Mouse (Mus musculus) midbrain, embryonic 11.5 days (tissue): ENCODE measurements around the gene Rtkn2. TPM values are rescaled to one million over a fixed set of nuclear protein-coding genes. Genes with fewer than 3 reads are reported as not detected.

Experiments used
- ATAC-seq: fragments of 200-750 bp; cut with Nextera tagmentation; 2 replicates; pipeline ENCODE4 v1.8.0; 2017; ENCODE audit warnings: moderate TSS enrichment, moderate library complexity; ENCODE audit not compliant: low FRiP score
- DNase-seq: peaks from one replicate; pipeline ENCODE4 v3.0.0; 2015; ENCODE audit warnings: low spot score; ENCODE audit errors: missing footprints
- H3K27ac ChIP-seq: fragments of 300-500 bp; sonication (generic); 2 replicates; pipeline ENCODE4 v1.5.1; 2014; ENCODE audit warnings: low read depth, low read length
- H3K27me3 ChIP-seq: fragments of 300-500 bp; sonication (generic); 2 replicates; pipeline ENCODE4 v1.6.1; 2014; ENCODE audit warnings: mild to moderate bottlenecking, low read length, moderate library complexity, mixed read lengths; ENCODE audit not compliant: control insufficient read depth, insufficient read depth
- H3K36me3 ChIP-seq: fragments of 300-500 bp; sonication (generic); 2 replicates; pipeline ENCODE4 v1.6.1; 2014; ENCODE audit warnings: mild to moderate bottlenecking, low read length, moderate library complexity, mixed read lengths; ENCODE audit not compliant: control insufficient read depth, insufficient read depth
- H3K4me1 ChIP-seq: fragments of 300-500 bp; sonication (generic); 2 replicates; pipeline ENCODE4 v1.6.1; 2014; ENCODE audit warnings: low read length; ENCODE audit not compliant: control insufficient read depth, insufficient read depth
- H3K4me2 ChIP-seq: fragments of 300-500 bp; sonication (generic); 2 replicates; pipeline ENCODE4 v1.6.1; 2014; ENCODE audit warnings: mild to moderate bottlenecking, moderate library complexity
- H3K4me3 ChIP-seq: fragments of 300-500 bp; sonication (generic); 2 replicates; pipeline ENCODE4 v1.5.1; 2014; ENCODE audit warnings: low read depth, low read length
- H3K9ac ChIP-seq: fragments of 300-500 bp; sonication (generic); 2 replicates; pipeline ENCODE4 v1.6.1; 2014; ENCODE audit warnings: low read length
- H3K9me3 ChIP-seq: fragments of 300-500 bp; sonication (generic); 2 replicates; pipeline ENCODE4 v1.6.1; 2016; ENCODE audit warnings: low read length; ENCODE audit not compliant: control insufficient read depth
- WGBS: fragments of 180-500 bp; shearing (Covaris S2); extraction: QIAGEN DNeasy Blood & Tissue Kit; methylation state at CpG from one replicate; pipeline ENCODE4 v1.1.7; 2014; 5-methylcytosine and 5-hydroxymethylcytosine counted together
- polyA plus RNA-seq: library from polyadenylated mRNA; unstranded; fragments of >200 nt; fragmentation: Nextera tagmentation; extraction: Ambion mirVana; gene quantifications from 2 replicates; pipeline ENCODE4 v1.2.1, GENCODE M21; 2014

Rtkn2 gene
- polyA plus RNA-seq, 1 experiment from 2014 or later = 19.9 TPM

- Histone ChIP-seq H3K27me3 (no peaks in the 10 kb centered on the region), H3K4me1 (no peaks in the 10 kb centered on the region), H3K36me3 (no peaks in the 10 kb centered on the region), H3K27ac (no peak overlapping the region), H3K9ac (no peak overlapping the region), H3K4me3 (no peak overlapping the region), H3K9me3 (no peaks in the 10 kb centered on the region), H3K4me2 (no peak overlapping the region)
- WGBS = 77% methylated on average over 15 of the region's 15 CpGs
- no peak for ATAC-seq
- peak; percentile 82 for DNase-seq
These were observed 110.2 kb downstream of the Rtkn2 start for GRCm38 (mm10) chr10:68089435-68090196.

DNA sequence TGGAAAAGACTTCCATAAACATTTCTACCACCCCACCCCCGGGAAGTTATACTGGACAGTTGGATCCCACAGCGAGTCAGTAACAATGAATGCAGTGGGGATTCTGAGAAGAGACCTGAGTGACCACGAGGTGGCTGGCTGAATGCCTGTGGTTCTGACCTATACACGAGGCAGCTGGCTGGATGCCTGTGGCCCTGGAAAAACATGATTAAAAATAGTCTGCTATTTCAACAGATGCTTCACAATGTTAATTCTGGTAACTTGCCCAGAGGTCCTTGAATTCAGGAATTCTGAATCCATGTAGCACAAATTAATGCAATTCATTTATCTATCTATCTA lies 110.8 kb downstream of the Rtkn2 start:
- ATAC-seq (no peak), DNase-seq (no peak)
- H3K36me3 ChIP-seq = no peaks in the 10 kb centered on the region; the same call in 1 of the 2 replicates
- no peak overlapping the region for H3K9ac ChIP-seq
- no peaks in the 10 kb centered on the region for H3K27me3 ChIP-seq
- H3K27ac ChIP-seq = no peak overlapping the region
- H3K4me3 ChIP-seq = no peak overlapping the region
- H3K4me1 ChIP-seq = no peaks in the 10 kb centered on the region
- WGBS = 90% methylated on average over 4 of the region's 4 CpGs
- H3K4me2 ChIP-seq = no peak overlapping the region
- H3K9me3 ChIP-seq = no peaks in the 10 kb centered on the region

GRCm38 (mm10) chr10:68090544-68090943 lies 111.2 kb downstream of the Rtkn2 start:
- Histone ChIP-seq H3K4me3 (no peak overlapping the region), H3K27me3 (no peaks in the 10 kb centered on the region), H3K4me2 (no peak overlapping the region), H3K9me3 (no peaks in the 10 kb centered on the region), H3K9ac (no peak overlapping the region), H3K36me3 (no peaks in the 10 kb centered on the region; the same call in 1 of the 2 replicates), H3K27ac (no peak overlapping the region), H3K4me1 (no peaks in the 10 kb centered on the region)
- ATAC-seq = no peak
- WGBS = 89% methylated on average over 3 of the region's 3 CpGs
- peak; percentile 73 for DNase-seq

GRCm38 (mm10) chr10:68091011-68091410 lies 111.6 kb downstream of the Rtkn2 start:
- H3K4me3 ChIP-seq = no peak overlapping the region
- no peaks in the 10 kb centered on the region for H3K9me3 ChIP-seq
- no peak for ATAC-seq
- no peaks in the 10 kb centered on the region; the same call in 1 of the 2 replicates for H3K36me3 ChIP-seq
- no peaks in the 10 kb centered on the region for H3K27me3 ChIP-seq
- no peak for DNase-seq
- H3K27ac ChIP-seq = no peak overlapping the region
- no peaks in the 10 kb centered on the region for H3K4me1 ChIP-seq
- H3K9ac ChIP-seq = no peak overlapping the region
- WGBS = 86% methylated on average over 11 of the region's 11 CpGs
- no peak overlapping the region for H3K4me2 ChIP-seq

- no peak overlapping the region for H3K4me2 ChIP-seq
- no peak overlapping the region for H3K4me3 ChIP-seq
- no peaks in the 10 kb centered on the region for H3K27me3 ChIP-seq
- 88% methylated on average over 4 of the region's 4 CpGs for WGBS
- ATAC-seq (no peak), DNase-seq (peak; percentile 33)
- no peak overlapping the region for H3K27ac ChIP-seq
- H3K36me3 ChIP-seq = peaks cover 1% of the 10 kb centered on the region; the same call in 1 of the 2 replicates
- no peak overlapping the region for H3K9ac ChIP-seq
- no peaks in the 10 kb centered on the region for H3K4me1 ChIP-seq
- H3K9me3 ChIP-seq = no peaks in the 10 kb centered on the region
These were observed 112.5 kb downstream of the Rtkn2 start for GRCm38 (mm10) chr10:68091840-68092239.

DNA sequence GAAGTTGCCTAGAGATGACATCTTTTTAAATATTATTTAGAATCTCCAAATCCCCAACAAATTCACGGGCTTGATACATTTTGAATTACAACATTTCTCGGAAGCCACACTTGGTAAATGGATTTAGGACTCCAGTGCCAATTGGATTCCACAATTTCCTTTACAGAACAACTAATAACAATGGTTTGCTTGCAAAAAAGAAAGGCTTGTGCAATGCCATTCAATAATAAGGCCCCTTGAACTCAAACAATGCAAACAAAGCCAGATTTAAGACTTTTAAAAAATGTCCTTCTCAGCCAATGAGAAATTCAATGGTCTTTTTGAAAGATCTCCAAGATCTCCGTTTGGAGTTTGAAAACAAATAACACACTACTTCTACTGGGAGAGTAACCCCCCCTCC lies 114.1 kb downstream of the Rtkn2 start:
- ATAC-seq (no peak), DNase-seq (peak; percentile 73)
- no peaks in the 10 kb centered on the region for H3K27me3 ChIP-seq
- no peak overlapping the region for H3K4me2 ChIP-seq
- no peak overlapping the region for H3K27ac ChIP-seq
- 62% methylated on average over 3 of the region's 3 CpGs for WGBS
- H3K4me1 ChIP-seq = no peaks in the 10 kb centered on the region
- no peak overlapping the region for H3K9ac ChIP-seq
- H3K36me3 ChIP-seq = peaks cover 13% of the 10 kb centered on the region; the same call in 1 of the 2 replicates
- no peak overlapping the region for H3K4me3 ChIP-seq
- H3K9me3 ChIP-seq = no peaks in the 10 kb centered on the region

- H3K27ac ChIP-seq = no peak overlapping the region
- H3K36me3 ChIP-seq = peaks cover 13% of the 10 kb centered on the region; the same call in 1 of the 2 replicates
- no peaks in the 10 kb centered on the region for H3K9me3 ChIP-seq
- H3K4me3 ChIP-seq = no peak overlapping the region
- 86% methylated on average over 2 of the region's 2 CpGs for WGBS
- ATAC-seq (no peak), DNase-seq (no peak)
- H3K9ac ChIP-seq = no peak overlapping the region
- no peaks in the 10 kb centered on the region for H3K4me1 ChIP-seq
- H3K4me2 ChIP-seq = no peak overlapping the region
- no peaks in the 10 kb centered on the region for H3K27me3 ChIP-seq
These were observed 115.8 kb downstream of the Rtkn2 start for GRCm38 (mm10) chr10:68095136-68095535.

- DNase-seq (no peak), ATAC-seq (no peak)
- no peak overlapping the region for H3K27ac ChIP-seq
- H3K4me2 ChIP-seq = no peak overlapping the region
- H3K27me3 ChIP-seq = no peaks in the 10 kb centered on the region
- H3K4me1 ChIP-seq = no peaks in the 10 kb centered on the region
- peaks cover 13% of the 10 kb centered on the region; the same call in 1 of the 2 replicates for H3K36me3 ChIP-seq
- WGBS = 94% methylated on average over 12 of the region's 12 CpGs
- no peaks in the 10 kb centered on the region for H3K9me3 ChIP-seq
- no peak overlapping the region for H3K9ac ChIP-seq
- no peak overlapping the region for H3K4me3 ChIP-seq
These were observed 117.0 kb downstream of the Rtkn2 start for GRCm38 (mm10) chr10:68096395-68096794.

DNA sequence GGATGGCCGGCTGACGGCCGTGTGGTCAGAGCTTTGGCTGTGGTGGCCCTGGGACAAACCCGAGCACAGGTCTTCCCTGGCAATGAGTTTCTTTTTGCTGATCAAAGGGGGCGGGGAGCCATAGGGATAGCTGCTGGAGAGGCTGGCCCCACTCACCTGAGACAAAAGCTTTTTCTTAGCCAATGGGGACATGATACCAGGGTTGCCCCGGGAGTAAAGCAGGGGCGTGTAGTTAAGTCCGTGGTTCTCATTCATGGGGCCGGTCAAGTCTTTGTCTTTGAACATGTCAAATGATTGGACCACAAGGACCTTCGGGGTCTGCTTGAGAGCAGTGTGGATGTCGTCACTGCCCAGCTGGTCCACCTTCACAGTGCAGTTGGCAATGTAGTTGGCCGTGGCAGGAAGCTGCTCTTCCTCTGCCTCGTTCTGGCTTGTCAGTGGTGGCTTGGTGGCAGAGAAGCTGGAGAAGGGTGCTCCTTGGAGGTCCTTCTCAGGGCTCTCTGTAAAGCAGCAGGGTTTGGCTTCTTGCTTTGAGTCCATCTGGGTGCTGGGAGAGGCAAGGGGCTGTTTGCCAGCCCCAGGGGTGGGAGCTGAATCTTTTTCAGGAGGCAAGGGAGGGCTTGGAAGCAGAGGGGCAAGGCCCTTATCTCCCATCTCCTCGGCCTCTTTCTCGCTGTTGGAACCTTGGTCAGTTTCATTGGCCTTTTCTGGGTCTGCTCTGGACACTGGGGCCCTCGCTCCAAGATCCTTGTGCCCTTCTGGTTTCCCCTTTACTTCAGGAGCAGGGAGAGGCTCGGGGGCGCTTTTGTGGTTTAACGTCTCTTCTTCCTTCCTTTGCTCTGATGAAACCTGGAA lies 118.7 kb downstream of the Rtkn2 start:
- ATAC-seq = no peak
- Histone ChIP-seq H3K36me3 (peaks cover 13% of the 10 kb centered on the region; the same call in 1 of the 2 replicates), H3K4me1 (no peaks in the 10 kb centered on the region), H3K4me2 (no peak overlapping the region), H3K27ac (no peak overlapping the region), H3K9ac (no peak overlapping the region), H3K4me3 (no peak overlapping the region), H3K27me3 (no peaks in the 10 kb centered on the region), H3K9me3 (no peaks in the 10 kb centered on the region)
- peak; percentile 76 for DNase-seq
- WGBS = 94% methylated on average over 19 of the region's 19 CpGs
